ENCODE assay signal across 11 mouse cellular contexts in genomic region chr10:14179424-14180339, GRCm38 (mm10).
DNase-seq lines count a peak whose midpoint lies in the region; ATAC-seq and TF ChIP-seq lines count a peak whose summit lies in the region.
"Had no signal": no experiment of that assay in that cellular context is flagged by ENCODE, and none has a peak within 500 bp of the region (broad histone marks: within the 10 kb centered on the region; RNA-seq: fewer than 3 reads in every experiment).

No protein-coding gene starts in this region.

- H3K4me3 ChIP-seq in heart, embryonic 14.5 days (ENCODE audit: control insufficient read depth in 1 of 2, insufficient read depth in 1 of 2, low read depth in 1 of 2, low read length in 2 of 2): no peak overlapping the region
- no peak overlapping the region for H3K4me3 ChIP-seq in midbrain, embryonic 16.5 days (ENCODE audit: low read depth, low read length)
- H3K4me3 ChIP-seq in gastrocnemius, adult 2 months: no peak overlapping the region
- H3K4me3 ChIP-seq: embryonic facial prominence, embryonic 10.5 days had no signal

- no peaks in the 10 kb centered on the region for H3K9me3 ChIP-seq in heart, embryonic 14.5 days (ENCODE audit: control insufficient read depth, low read length)
- no peaks in the 10 kb centered on the region for H3K9me3 ChIP-seq in midbrain, embryonic 16.5 days (replicated peaks; ENCODE audit: control insufficient read depth, low read length, poor library complexity, severe bottlenecking)
- H3K9me3 ChIP-seq: embryonic facial prominence, embryonic 10.5 days had no signal

- intact Hi-C loops in heart, postnatal 10 days (cut with DNase I): no loop called here
- intact Hi-C loops in gastrocnemius, adult 2 months (cut with DNase I): no loop called here

- H3K27me3 ChIP-seq in heart, embryonic 14.5 days (ENCODE audit: control insufficient read depth, insufficient read depth, low read length): no peaks in the 10 kb centered on the region
- no peaks in the 10 kb centered on the region for H3K27me3 ChIP-seq in midbrain, embryonic 16.5 days (ENCODE audit: control insufficient read depth, insufficient read depth, low read depth, low read length)

- peaks cover 10% of the 10 kb centered on the region in 2 experiments; a peak in 3 of 4 replicates for H3K4me1 ChIP-seq in heart, embryonic 14.5 days (ENCODE audit: control insufficient read depth in 2 of 2, insufficient read depth in 2 of 2, low read length in 2 of 2)
- H3K4me1 ChIP-seq in midbrain, embryonic 16.5 days (ENCODE audit: control insufficient read depth, insufficient read depth, low read length): peaks cover under 1% of the 10 kb centered on the region; the same call in 1 of the 2 replicates
- H3K4me1 ChIP-seq: embryonic facial prominence, embryonic 10.5 days had no signal

- H3K4me2 ChIP-seq in heart, embryonic 14.5 days (ENCODE audit: low read length): peak overlapping the region; percentile 34; the same call in 1 of the 2 replicates
- H3K4me2 ChIP-seq in midbrain, embryonic 16.5 days (ENCODE audit: low read length): no peak overlapping the region

- no peaks in the 10 kb centered on the region for H3K36me3 ChIP-seq in heart, embryonic 14.5 days (ENCODE audit: control insufficient read depth, insufficient read depth, low read length)
- H3K36me3 ChIP-seq in midbrain, embryonic 16.5 days (ENCODE audit: control insufficient read depth, insufficient read depth, low read length): no peaks in the 10 kb centered on the region
- H3K36me3 ChIP-seq: embryonic facial prominence, embryonic 10.5 days had no signal

- ATAC-seq in heart, embryonic 14.5 days (ENCODE audit: insufficient number of reproducible peaks, insufficient read depth, low FRiP score, low read depth): no peak
- peak; percentile 85 for ATAC-seq in midbrain, embryonic 16.5 days

- 57% methylated on average over 19 of the region's 19 CpGs for WGBS in heart, embryonic 14.5 days
- 67% methylated on average over 19 of the region's 19 CpGs for WGBS in midbrain, embryonic 16.5 days

- H3K27ac ChIP-seq in heart, embryonic 14.5 days (replicated peaks in 1 of 2; ENCODE audit: control insufficient read depth in 1 of 2, insufficient read depth in 1 of 2, low read depth in 2 of 2, low read length in 2 of 2): no peak overlapping the region
- H3K27ac ChIP-seq in midbrain, embryonic 16.5 days (ENCODE audit: low read length): no peak overlapping the region; the same call in 1 of the 2 replicates
- no peak overlapping the region for H3K27ac ChIP-seq in gastrocnemius, adult 2 months
- H3K27ac ChIP-seq: embryonic facial prominence, embryonic 10.5 days had no signal

- no peak for DNase-seq in heart, postnatal 10 days
- peak; percentile 58 to 69 for DNase-seq in cerebellum, postnatal 25 days
- DNase-seq in layer of hippocampus, adult 9-10 months (ENCODE audit: low spot score): peak; percentile 59
- no peak for DNase-seq in spleen, postnatal 14 days (ENCODE audit: low spot score in 2 of 2)
- DNase-seq in ovary, adult 18-20 months (ENCODE audit: low spot score): no peak
- no peak for DNase-seq in gastrocnemius, adult 2 months
- DNase-seq: liver; spleen, adult 18-20 months had no signal

- TF ChIP-seq CTCF in gastrocnemius, adult 2 months (IDR thresholded peaks at IDR 0.05): no peak

- no peak overlapping the region for H3K9ac ChIP-seq in heart, embryonic 14.5 days (ENCODE audit: low read length)
- no peak overlapping the region for H3K9ac ChIP-seq in midbrain, embryonic 16.5 days (ENCODE audit: low read depth, low read length)

Comparison
In these comparisons a context has a peak if more than half of its experiments do, and no peak if none do; other contexts are left out.
1. DNase-seq: peak in cerebellum, postnatal 25 days (2 of 2) and layer of hippocampus, adult 9-10 months (single experiment); none in heart, postnatal 10 days (0 of 2), spleen, postnatal 14 days (0 of 2), ovary, adult 18-20 months (single experiment) and gastrocnemius, adult 2 months (single experiment).